Mouse (Mus musculus): ENCODE measurements around the gene Necab3.

DNA sequence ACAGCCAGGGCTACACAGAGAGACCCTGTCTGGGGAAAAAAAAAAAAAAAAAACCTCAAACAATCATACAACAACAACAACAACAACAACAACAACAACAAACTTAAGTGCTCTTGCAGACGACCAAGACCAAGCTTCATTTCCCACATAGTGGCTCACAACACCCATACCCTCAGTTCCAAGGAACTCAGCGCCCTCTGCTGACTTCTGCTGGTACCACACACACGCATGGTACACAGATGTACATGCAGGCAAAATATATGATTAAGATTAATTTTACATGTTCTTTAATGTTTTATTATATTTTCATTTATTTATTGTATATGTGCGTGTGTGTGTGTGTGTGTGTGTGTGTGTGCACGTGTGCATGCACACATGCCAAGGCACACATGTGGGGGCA lies 27.7 kb upstream of the Necab3 start:
- TF ChIP-seq CTCF (IDR thresholded peaks at IDR 0.05; ENCODE audit: insufficient read depth, low read length), result peak; percentile 53
- TF ChIP-seq POLR2A (IDR thresholded peaks at IDR 0.05; ENCODE audit: borderline replicate concordance, extremely low read depth, low read depth, low read length), result no peak

Data from lung, adult 2 months (tissue).